Mouse (Mus musculus): ENCODE data around the gene Slc27a1. TPM values are rescaled to one million over a fixed set of nuclear protein-coding genes. Genes with fewer than 3 reads are reported as not detected.
A peak's percentile ranks its signal among the peaks of the same experiment; 100 is the strongest.

The Slc27a1 gene
- polyA plus RNA-seq, 1 experiment, result 57.5 TPM

DNA sequence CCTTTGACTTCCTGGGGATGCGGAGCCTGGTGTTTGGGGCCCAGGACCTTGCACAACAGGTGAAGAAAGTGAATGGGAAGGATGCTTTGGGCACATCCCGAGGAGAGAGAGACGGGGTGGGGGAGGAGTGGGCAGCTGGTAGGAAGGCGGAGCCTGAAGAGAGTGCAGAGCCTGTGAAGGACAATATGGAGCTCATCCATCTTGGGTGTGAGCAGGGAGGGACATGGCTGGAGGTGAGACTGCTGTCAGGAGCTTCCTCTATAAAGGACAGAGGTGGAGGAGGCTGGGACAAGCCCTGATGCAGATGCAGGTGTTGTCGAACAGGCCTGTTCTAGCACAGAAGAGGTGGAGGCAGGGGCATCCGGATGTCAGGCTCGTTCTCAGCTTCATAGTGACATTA, 35.3 kb downstream of the Slc27a1 start:
- Histone ChIP-seq H3K79me2 (ENCODE audit: control insufficient read depth, insufficient read depth) (no peaks in the 10 kb centered on the region), H3ac (ENCODE audit: control insufficient read depth, insufficient read length, low read depth) (no peak overlapping the region), H3K36me3 (ENCODE audit: control insufficient read depth, insufficient read depth) (no peaks in the 10 kb centered on the region), H3K4me3 (ENCODE audit: insufficient read depth, poor library complexity, severe bottlenecking) (no peak overlapping the region), H3K79me3 (ENCODE audit: low read depth) (no peaks in the 10 kb centered on the region), H3K27me3 (ENCODE audit: control insufficient read depth, insufficient read depth, insufficient read length) (no peaks in the 10 kb centered on the region)
- TF ChIP-seq CEBPB (IDR thresholded peaks at IDR 0.05; ENCODE audit: low read depth) (no peak), MYOG (IDR thresholded peaks at IDR 0.05; ENCODE audit: control insufficient read depth, extremely low read depth, insufficient read length) (no peak), MYOD1 (IDR thresholded peaks at IDR 0.05; ENCODE audit: control insufficient read depth, insufficient read length, low read depth) (no peak), MAX (IDR thresholded peaks at IDR 0.05) (no peak), CTCF (IDR thresholded peaks at IDR 0.05; ENCODE audit: control insufficient read depth, insufficient read depth, insufficient read length) (no peak), FOSL1 (IDR thresholded peaks at IDR 0.05; ENCODE audit: insufficient read depth, low read length, poor library complexity, severe bottlenecking) (no peak), USF1 (IDR thresholded peaks at IDR 0.05; ENCODE audit: low read depth) (no peak)

- H3K27me3 ChIP-seq (ENCODE audit: control insufficient read depth, insufficient read depth, insufficient read length), result no peaks in the 10 kb centered on the region
- H3K4me3 ChIP-seq (ENCODE audit: insufficient read depth, poor library complexity, severe bottlenecking), result peak within 1 kb of the TSS; percentile 76
- H3K36me3 ChIP-seq (ENCODE audit: control insufficient read depth, insufficient read depth), result peaks cover 15% of the 10 kb centered on the region
- peaks cover 13% of the 10 kb centered on the region for H3K79me3 ChIP-seq (ENCODE audit: low read depth)
- H3K79me2 ChIP-seq (ENCODE audit: control insufficient read depth, insufficient read depth), result peaks cover 25% of the 10 kb centered on the region
- TF ChIP-seq MYOD1 (IDR thresholded peaks at IDR 0.05; ENCODE audit: control insufficient read depth, insufficient read length, low read depth) (no peak), CEBPB (IDR thresholded peaks at IDR 0.05; ENCODE audit: low read depth) (no peak), MYOG (IDR thresholded peaks at IDR 0.05; ENCODE audit: control insufficient read depth, extremely low read depth, insufficient read length) (no peak), MAX (IDR thresholded peaks at IDR 0.05) (peak; percentile 71), FOSL1 (IDR thresholded peaks at IDR 0.05; ENCODE audit: insufficient read depth, low read length, poor library complexity, severe bottlenecking) (no peak), CTCF (IDR thresholded peaks at IDR 0.05; ENCODE audit: control insufficient read depth, insufficient read depth, insufficient read length) (peak; percentile 15), USF1 (IDR thresholded peaks at IDR 0.05; ENCODE audit: low read depth) (no peak)
- H3ac ChIP-seq (ENCODE audit: control insufficient read depth, insufficient read length, low read depth), result peak within 1 kb of the TSS; percentile 100
Measured at GRCm38 (mm10) chr8:71610822-71611651, 42.4 kb downstream of the Slc27a1 start, which contains the start of gene Colgalt1. TSS of gene Colgalt1 (plus strand) at chr8:71610998.

DNA sequence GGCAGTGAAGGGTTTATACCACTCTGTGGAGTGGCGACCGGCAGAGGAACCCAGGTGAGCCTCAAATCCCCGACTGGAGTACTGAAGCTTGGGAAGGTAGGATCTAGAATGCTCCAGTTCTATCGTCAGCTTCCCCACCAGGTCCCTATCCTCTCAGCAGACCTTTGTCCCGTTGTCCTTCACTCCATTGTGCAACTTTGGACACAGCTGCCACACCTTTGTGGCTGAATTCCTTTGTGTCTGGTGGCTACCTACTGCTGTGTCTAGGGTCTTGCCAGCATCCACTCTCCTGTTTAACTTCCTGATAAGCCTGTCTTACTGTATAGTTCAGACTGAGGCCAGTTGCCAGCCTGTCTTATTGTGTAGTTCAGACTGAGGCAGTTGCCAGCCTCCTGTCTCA, 43.5 kb downstream of the Slc27a1 start:
- peaks cover 25% of the 10 kb centered on the region for H3K79me2 ChIP-seq (ENCODE audit: control insufficient read depth, insufficient read depth)
- TF ChIP-seq MYOD1 (IDR thresholded peaks at IDR 0.05; ENCODE audit: control insufficient read depth, insufficient read length, low read depth) (no peak), CEBPB (IDR thresholded peaks at IDR 0.05; ENCODE audit: low read depth) (no peak), FOSL1 (IDR thresholded peaks at IDR 0.05; ENCODE audit: insufficient read depth, low read length, poor library complexity, severe bottlenecking) (no peak), MYOG (IDR thresholded peaks at IDR 0.05; ENCODE audit: control insufficient read depth, extremely low read depth, insufficient read length) (no peak), USF1 (IDR thresholded peaks at IDR 0.05; ENCODE audit: low read depth) (no peak), CTCF (IDR thresholded peaks at IDR 0.05; ENCODE audit: control insufficient read depth, insufficient read depth, insufficient read length) (no peak)
- H3K36me3 ChIP-seq (ENCODE audit: control insufficient read depth, insufficient read depth), result peaks cover 15% of the 10 kb centered on the region
- H3K79me3 ChIP-seq (ENCODE audit: low read depth), result peaks cover 13% of the 10 kb centered on the region
- H3K4me3 ChIP-seq (ENCODE audit: insufficient read depth, poor library complexity, severe bottlenecking), result peak overlapping the region; percentile 76
- H3ac ChIP-seq (ENCODE audit: control insufficient read depth, insufficient read length, low read depth), result peak overlapping the region; percentile 100
- H3K27me3 ChIP-seq (ENCODE audit: control insufficient read depth, insufficient read depth, insufficient read length), result no peaks in the 10 kb centered on the region

GRCm38 (mm10) chr8:71613418-71613817, 44.7 kb downstream of the Slc27a1 start:
- H3K36me3 ChIP-seq (ENCODE audit: control insufficient read depth, insufficient read depth), result peaks cover 20% of the 10 kb centered on the region
- no peak overlapping the region for H3K4me3 ChIP-seq (ENCODE audit: insufficient read depth, poor library complexity, severe bottlenecking)
- H3K27me3 ChIP-seq (ENCODE audit: control insufficient read depth, insufficient read depth, insufficient read length), result no peaks in the 10 kb centered on the region
- H3K79me3 ChIP-seq (ENCODE audit: low read depth), result peaks cover 13% of the 10 kb centered on the region
- H3ac ChIP-seq (ENCODE audit: control insufficient read depth, insufficient read length, low read depth), result no peak overlapping the region
- H3K79me2 ChIP-seq (ENCODE audit: control insufficient read depth, insufficient read depth), result peaks cover 25% of the 10 kb centered on the region
- TF ChIP-seq MAX (IDR thresholded peaks at IDR 0.05) (no peak), CEBPB (IDR thresholded peaks at IDR 0.05; ENCODE audit: low read depth) (no peak), MYOG (IDR thresholded peaks at IDR 0.05; ENCODE audit: control insufficient read depth, extremely low read depth, insufficient read length) (no peak), MYOD1 (IDR thresholded peaks at IDR 0.05; ENCODE audit: control insufficient read depth, insufficient read length, low read depth) (no peak), USF1 (IDR thresholded peaks at IDR 0.05; ENCODE audit: low read depth) (no peak), CTCF (IDR thresholded peaks at IDR 0.05; ENCODE audit: control insufficient read depth, insufficient read depth, insufficient read length) (no peak), FOSL1 (IDR thresholded peaks at IDR 0.05; ENCODE audit: insufficient read depth, low read length, poor library complexity, severe bottlenecking) (no peak)

GRCm38 (mm10) chr8:71619786-71620185, 51.1 kb downstream of the Slc27a1 start:
- TF ChIP-seq MYOG (IDR thresholded peaks at IDR 0.05; ENCODE audit: control insufficient read depth, extremely low read depth, insufficient read length), result no peak
- TF ChIP-seq CEBPB (IDR thresholded peaks at IDR 0.05; ENCODE audit: low read depth), result no peak
- TF ChIP-seq USF1 (IDR thresholded peaks at IDR 0.05; ENCODE audit: low read depth), result no peak
- TF ChIP-seq FOSL1 (IDR thresholded peaks at IDR 0.05; ENCODE audit: insufficient read depth, low read length, poor library complexity, severe bottlenecking), result no peak
- TF ChIP-seq MYOD1 (IDR thresholded peaks at IDR 0.05; ENCODE audit: control insufficient read depth, insufficient read length, low read depth), result no peak
- TF ChIP-seq CTCF (IDR thresholded peaks at IDR 0.05; ENCODE audit: control insufficient read depth, insufficient read depth, insufficient read length), result no peak
- no peak for TF ChIP-seq MAX (IDR thresholded peaks at IDR 0.05)
- Histone ChIP-seq H3K4me3 (ENCODE audit: insufficient read depth, poor library complexity, severe bottlenecking) (no peak overlapping the region), H3K79me2 (ENCODE audit: control insufficient read depth, insufficient read depth) (no peaks in the 10 kb centered on the region), H3K27me3 (ENCODE audit: control insufficient read depth, insufficient read depth, insufficient read length) (no peaks in the 10 kb centered on the region), H3K79me3 (ENCODE audit: low read depth) (no peaks in the 10 kb centered on the region), H3ac (ENCODE audit: control insufficient read depth, insufficient read length, low read depth) (no peak overlapping the region), H3K36me3 (ENCODE audit: control insufficient read depth, insufficient read depth) (peaks cover 60% of the 10 kb centered on the region)

All from C2C12 (cell line).